Mouse (Mus musculus) bone marrow, adult 2 months (tissue): Measurements from ENCODE around the gene Fam24b.

ENCODE experiments used
- CTCF ChIP-seq: fragments of 200-500 bp; IDR thresholded peaks from 2 replicates; pipeline ENCODE4 v1.5.1; 2011; ENCODE audit warnings: low read length, control low read depth; ENCODE audit not compliant: control insufficient read depth, insufficient read depth
- POLR2A ChIP-seq: fragments of 200-500 bp; IDR thresholded peaks from 2 replicates; pipeline ENCODE4 v1.6.1; 2011; ENCODE audit warnings: low read depth, mild to moderate bottlenecking, control low read depth, low read length, borderline replicate concordance; ENCODE audit not compliant: control insufficient read depth

DNA sequence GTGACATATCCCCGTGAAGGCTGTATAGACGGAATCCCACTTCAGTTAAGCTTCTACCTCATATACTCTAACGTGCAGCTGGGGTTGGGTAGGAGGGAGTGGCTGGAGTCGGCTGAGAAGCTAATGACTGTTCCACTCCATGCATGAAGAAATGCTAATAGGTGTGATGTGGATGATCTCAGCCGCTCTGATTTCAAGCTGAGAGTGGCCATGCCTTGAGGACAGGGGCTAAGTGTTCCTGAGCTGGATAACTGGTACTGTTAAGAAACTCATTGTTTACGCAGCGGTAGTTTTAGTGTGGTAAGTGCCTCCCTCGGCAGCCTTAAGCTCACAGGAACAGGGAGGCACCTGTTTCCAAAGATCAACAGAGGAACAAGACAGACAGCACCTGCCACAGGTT is 26.0 kb downstream of the Fam24b start:
- TF ChIP-seq CTCF (no peak), POLR2A (no peak)
